Mouse (Mus musculus): ENCODE data around the gene Gm15319. TPM values are rescaled to one million over a fixed set of nuclear protein-coding genes. Genes with fewer than 3 reads are reported as not detected.
A peak's percentile ranks its signal among the peaks of the same experiment; 100 is the strongest.
"Not testable (repeated sequence)": the region's sequence is repeated elsewhere in the genome, so short reads cannot be mapped to it uniquely, and the experiment has no call there.

The Gm15319 gene
- polyA plus RNA-seq, 1 experiment: not detected

- not testable (repeated sequence) for H3K4me3 ChIP-seq (ENCODE audit: insufficient read depth, low read depth, low read length); H3K4me1 ChIP-seq (ENCODE audit: control insufficient read depth, insufficient read depth, insufficient read length, low read length); H3K27ac ChIP-seq (replicated peaks; ENCODE audit: low read depth, low read length)
Observed at GRCm38 (mm10) chr8:20378353-20378752, 15.3 kb upstream of the Gm15319 start.

DNA sequence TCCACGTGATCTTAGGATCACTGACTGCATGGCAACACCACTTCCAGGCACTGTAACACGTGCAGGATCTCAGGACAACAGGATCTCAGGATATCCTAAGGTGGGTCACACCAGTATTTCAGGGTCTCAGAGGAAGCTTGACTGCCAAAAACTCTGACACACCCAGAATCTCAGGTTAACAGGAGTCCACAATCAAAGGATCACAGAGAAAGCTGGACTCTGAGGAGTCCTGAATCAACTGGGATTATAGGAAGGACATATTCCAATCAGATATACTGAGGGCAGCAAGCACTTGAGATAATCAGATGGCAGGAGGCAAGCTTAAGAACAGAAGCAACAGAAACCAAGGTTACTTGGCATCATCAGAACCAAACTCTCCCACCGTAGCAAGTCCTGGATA lies 12.7 kb upstream of the Gm15319 start:
- H3K4me1 ChIP-seq (ENCODE audit: control insufficient read depth, insufficient read depth, insufficient read length, low read length); H3K4me3 ChIP-seq (ENCODE audit: insufficient read depth, low read depth, low read length); H3K27ac ChIP-seq (replicated peaks; ENCODE audit: low read depth, low read length): not testable (repeated sequence)

DNA sequence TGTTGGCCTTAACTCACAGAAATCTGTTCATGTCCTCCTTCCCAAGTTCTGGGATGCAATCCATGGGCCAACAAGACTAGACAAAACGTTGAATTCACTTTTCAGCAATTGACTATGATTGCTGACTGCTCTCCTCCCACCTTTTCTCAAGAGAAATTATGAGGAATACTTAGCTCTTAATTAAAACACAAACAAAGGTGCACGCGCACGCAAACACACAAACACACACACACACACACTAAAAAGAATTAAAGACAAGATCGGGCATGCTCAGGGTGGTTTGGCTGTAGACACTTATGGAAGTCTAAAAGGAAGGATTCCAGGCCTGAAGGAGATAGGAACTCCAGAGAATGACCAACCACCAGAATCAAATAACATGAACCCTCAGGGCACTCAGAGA lies 6.6 kb downstream of the Gm15319 start:
- not testable (repeated sequence) for H3K27ac ChIP-seq (replicated peaks; ENCODE audit: low read depth, low read length); H3K4me1 ChIP-seq (ENCODE audit: control insufficient read depth, insufficient read depth, insufficient read length, low read length); H3K4me3 ChIP-seq (ENCODE audit: insufficient read depth, low read depth, low read length)

DNA sequence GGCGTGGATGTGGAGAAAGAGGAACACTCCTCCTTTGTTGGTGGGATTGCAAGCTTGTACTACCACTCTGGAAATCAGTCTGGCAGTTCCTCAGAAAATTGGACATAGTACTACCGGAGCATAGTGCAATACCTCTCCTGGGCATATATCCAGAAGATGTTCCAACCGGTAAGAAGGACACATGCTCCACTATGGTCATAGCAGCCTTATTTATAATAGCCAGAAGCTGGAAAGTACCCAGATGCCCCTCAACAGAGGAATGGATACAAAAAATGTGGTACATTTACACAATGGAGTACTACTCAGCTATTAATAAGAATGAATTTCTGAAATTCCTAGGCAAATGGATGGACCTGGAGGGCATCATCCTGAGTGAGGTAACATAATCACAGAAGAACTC lies 9.4 kb downstream of the Gm15319 start:
- not testable (repeated sequence) for H3K4me1 ChIP-seq (ENCODE audit: control insufficient read depth, insufficient read depth, insufficient read length, low read length); H3K27ac ChIP-seq (replicated peaks; ENCODE audit: low read depth, low read length); H3K4me3 ChIP-seq (ENCODE audit: insufficient read depth, low read depth, low read length)

GRCm38 (mm10) chr8:20302759-20303158 lies 60.3 kb downstream of the Gm15319 start:
- not testable (repeated sequence) for H3K27ac ChIP-seq (replicated peaks; ENCODE audit: low read depth, low read length); H3K4me3 ChIP-seq (ENCODE audit: insufficient read depth, low read depth, low read length); H3K4me1 ChIP-seq (ENCODE audit: control insufficient read depth, insufficient read depth, insufficient read length, low read length)

DNA sequence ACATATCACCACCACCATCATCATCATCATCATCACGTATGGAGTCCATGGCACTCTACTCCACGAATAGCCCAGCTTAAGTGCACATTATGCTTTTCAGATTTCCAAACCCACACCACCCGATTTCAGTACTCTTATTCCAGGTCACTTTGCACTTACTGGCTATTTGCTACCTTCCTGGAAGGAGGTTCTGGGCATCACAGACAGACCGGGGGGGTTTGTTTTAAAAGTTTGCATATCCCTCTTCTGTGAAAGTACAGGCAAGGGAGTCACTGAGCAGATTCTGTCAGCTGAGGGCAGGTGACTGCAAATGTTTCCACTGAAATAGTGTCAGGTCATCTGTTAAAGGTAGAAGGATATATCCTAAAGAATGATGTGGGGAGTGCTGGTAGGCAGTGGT lies 63.0 kb downstream of the Gm15319 start:
- H3K27ac ChIP-seq (replicated peaks; ENCODE audit: low read depth, low read length); H3K4me1 ChIP-seq (ENCODE audit: control insufficient read depth, insufficient read depth, insufficient read length, low read length); H3K4me3 ChIP-seq (ENCODE audit: insufficient read depth, low read depth, low read length): not testable (repeated sequence)

DNA sequence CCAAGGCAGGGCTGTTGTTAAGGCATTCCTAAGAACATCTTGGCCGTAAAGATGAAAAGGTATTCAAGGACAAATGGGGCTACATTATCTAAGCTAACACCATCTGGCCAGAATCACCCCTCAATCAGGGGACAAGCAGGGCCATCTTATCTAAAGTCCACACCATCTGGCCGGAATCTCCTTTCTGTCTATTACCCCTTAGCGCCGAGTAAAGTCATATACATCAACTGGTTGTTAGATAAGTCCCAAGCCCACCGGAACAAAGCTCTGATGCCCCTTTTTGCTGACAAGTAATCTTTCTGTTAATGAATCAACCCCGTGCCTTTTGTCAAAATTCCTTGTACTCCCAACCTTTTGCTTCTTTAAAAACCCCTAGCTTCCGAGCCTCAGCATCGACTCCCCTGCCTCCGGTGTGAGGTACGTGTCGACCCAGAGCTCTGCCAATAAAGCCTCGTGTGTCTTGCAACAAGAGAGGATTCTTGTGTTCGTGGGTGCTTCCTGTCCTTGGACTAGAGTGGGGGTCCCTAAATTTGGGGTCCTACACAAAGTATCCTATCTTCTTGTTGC lies 65.0 kb downstream of the Gm15319 start:
- H3K4me1 ChIP-seq (ENCODE audit: control insufficient read depth, insufficient read depth, insufficient read length, low read length); H3K27ac ChIP-seq (replicated peaks; ENCODE audit: low read depth, low read length); H3K4me3 ChIP-seq (ENCODE audit: insufficient read depth, low read depth, low read length): not testable (repeated sequence)

- H3K4me1 ChIP-seq (ENCODE audit: control insufficient read depth, insufficient read depth, insufficient read length, low read length): not testable (repeated sequence)
- H3K27ac ChIP-seq (replicated peaks; ENCODE audit: low read depth, low read length): 0 out of 2 replicates have a peak overlapping the region, but pooled peaks have one; percentile 9
- peak overlapping the region; percentile 68 for H3K4me3 ChIP-seq (ENCODE audit: insufficient read depth, low read depth, low read length)
Observed at GRCm38 (mm10) chr8:20296803-20297702, 66.0 kb downstream of the Gm15319 start.

- not testable (repeated sequence) for H3K4me1 ChIP-seq (ENCODE audit: control insufficient read depth, insufficient read depth, insufficient read length, low read length); H3K4me3 ChIP-seq (ENCODE audit: insufficient read depth, low read depth, low read length); H3K27ac ChIP-seq (replicated peaks; ENCODE audit: low read depth, low read length)
Observed at GRCm38 (mm10) chr8:20295881-20296280, 67.1 kb downstream of the Gm15319 start.

DNA sequence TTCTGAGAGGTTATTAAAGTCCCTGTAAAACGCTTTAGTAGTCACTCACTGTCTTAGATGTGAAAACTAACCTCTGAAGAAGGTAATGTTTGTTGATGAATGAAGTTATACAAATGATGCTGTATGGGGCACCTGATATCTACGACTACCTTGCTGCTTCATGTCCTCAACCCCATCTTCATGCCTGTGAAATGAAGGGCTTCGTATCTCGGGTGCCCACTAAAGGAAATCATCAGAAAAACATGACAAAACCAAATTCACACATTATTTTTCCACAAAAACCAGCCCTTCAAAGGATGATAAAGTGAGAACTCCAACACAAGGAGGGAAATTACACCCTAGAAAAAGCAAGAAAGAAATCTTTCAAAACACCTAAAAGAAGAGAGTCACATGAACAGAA lies 68.2 kb downstream of the Gm15319 start:
- H3K4me1 ChIP-seq (ENCODE audit: control insufficient read depth, insufficient read depth, insufficient read length, low read length); H3K27ac ChIP-seq (replicated peaks; ENCODE audit: low read depth, low read length); H3K4me3 ChIP-seq (ENCODE audit: insufficient read depth, low read depth, low read length): not testable (repeated sequence)

DNA sequence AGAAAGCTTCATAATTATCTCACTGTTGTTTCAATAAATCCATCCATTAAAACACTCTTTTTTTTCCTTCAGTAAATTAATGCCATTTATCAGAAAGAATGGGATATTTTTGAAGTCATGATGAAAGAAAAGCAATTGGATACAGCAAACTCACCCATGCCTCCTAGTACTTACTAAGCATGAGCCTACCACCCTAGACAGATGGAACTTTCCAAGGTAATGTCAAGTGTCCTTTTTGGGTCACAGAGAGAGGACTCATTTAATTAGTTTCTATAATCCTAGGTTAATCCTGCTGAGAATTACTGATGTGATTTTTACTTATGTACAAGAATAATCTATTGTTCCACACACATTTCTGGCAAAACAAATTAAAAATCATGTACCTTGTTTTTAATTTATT lies 69.0 kb downstream of the Gm15319 start:
- not testable (repeated sequence) for H3K4me3 ChIP-seq (ENCODE audit: insufficient read depth, low read depth, low read length)

DNA sequence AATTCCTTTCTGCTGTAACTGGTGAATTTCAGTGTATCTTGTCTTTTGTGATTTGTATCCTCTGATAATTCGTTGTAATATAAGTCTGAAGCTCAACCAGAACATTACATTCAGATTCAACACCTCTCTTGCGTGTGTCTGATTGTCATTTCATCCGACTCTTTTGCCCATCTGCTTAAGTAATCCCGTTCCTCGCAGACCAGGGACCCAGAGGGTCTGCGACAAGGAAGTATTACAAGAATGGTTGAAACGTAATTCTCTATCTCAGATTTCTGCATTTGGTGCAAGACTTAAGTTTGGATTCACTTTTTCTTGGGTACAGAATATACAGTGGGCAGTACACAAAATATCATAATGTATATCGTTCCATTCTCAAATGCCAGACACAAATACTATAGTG lies 73.0 kb downstream of the Gm15319 start:
- not testable (repeated sequence) for H3K4me3 ChIP-seq (ENCODE audit: insufficient read depth, low read depth, low read length); H3K4me1 ChIP-seq (ENCODE audit: control insufficient read depth, insufficient read depth, insufficient read length, low read length)

More for the DNA sequence above, 69.0 kb downstream of the Gm15319 start:
- not testable (repeated sequence) for H3K4me1 ChIP-seq (ENCODE audit: control insufficient read depth, insufficient read depth, insufficient read length, low read length); H3K27ac ChIP-seq (replicated peaks; ENCODE audit: low read depth, low read length)

DNA sequence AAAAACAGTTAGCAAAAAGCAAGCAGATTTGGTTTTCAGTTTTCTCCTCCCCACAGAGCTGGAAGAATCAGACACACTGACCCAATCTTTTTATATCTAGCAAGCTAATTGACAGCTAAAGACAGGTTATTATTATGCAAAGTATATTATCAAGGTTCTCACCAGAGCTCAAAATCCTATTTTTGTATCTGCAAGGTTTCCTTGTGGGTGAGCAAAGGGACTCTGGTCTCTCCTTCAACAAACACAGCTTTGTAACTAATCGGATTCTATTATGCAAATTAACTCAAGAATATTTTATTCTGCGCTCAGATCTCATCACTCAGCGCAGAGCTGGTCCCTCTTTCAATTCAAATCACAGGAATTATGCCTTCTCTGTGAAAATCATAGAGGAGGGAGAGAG lies 74.1 kb downstream of the Gm15319 start:
- H3K27ac ChIP-seq (replicated peaks; ENCODE audit: low read depth, low read length); H3K4me1 ChIP-seq (ENCODE audit: control insufficient read depth, insufficient read depth, insufficient read length, low read length); H3K4me3 ChIP-seq (ENCODE audit: insufficient read depth, low read depth, low read length): not testable (repeated sequence)

More for the DNA sequence above, 73.0 kb downstream of the Gm15319 start:
- not testable (repeated sequence) for H3K27ac ChIP-seq (replicated peaks; ENCODE audit: low read depth, low read length)

GRCm38 (mm10) chr8:20287706-20288105 lies 75.3 kb downstream of the Gm15319 start:
- not testable (repeated sequence) for H3K27ac ChIP-seq (replicated peaks; ENCODE audit: low read depth, low read length); H3K4me1 ChIP-seq (ENCODE audit: control insufficient read depth, insufficient read depth, insufficient read length, low read length); H3K4me3 ChIP-seq (ENCODE audit: insufficient read depth, low read depth, low read length)

Data from brown adipose tissue, adult 24 weeks (tissue).